Mouse (Mus musculus) hindbrain, embryonic 10.5 days (tissue): Measurements from ENCODE around the gene Nthl1. TPM values are rescaled to one million over a fixed set of nuclear protein-coding genes. Genes with fewer than 3 reads are reported as not detected.
A peak's percentile ranks its signal among the peaks of the same experiment; 100 is the strongest.
"Not testable (repeated sequence)": the region's sequence is repeated elsewhere in the genome, so short reads cannot be mapped to it uniquely, and the experiment has no call there.

Experiments used
- DNase-seq: peaks from one replicate; pipeline ENCODE4 v3.0.0-alpha.2; 2017; ENCODE audit warnings: low spot score
- H3K27ac ChIP-seq: fragments of 300-500 bp; sonication (generic); 2 replicates; pipeline ENCODE4 v1.5.1; 2016; ENCODE audit warnings: mild to moderate bottlenecking, moderate library complexity
- H3K27me3 ChIP-seq: fragments of 300-500 bp; sonication (generic); 2 replicates; pipeline ENCODE4 v1.6.1; 2016; ENCODE audit warnings: mild to moderate bottlenecking; ENCODE audit not compliant: poor library complexity, insufficient read depth, severe bottlenecking
- H3K36me3 ChIP-seq: fragments of 300-500 bp; sonication (generic); 2 replicates; pipeline ENCODE4 v1.6.1; 2016; ENCODE audit warnings: mild to moderate bottlenecking, moderate library complexity
- H3K4me1 ChIP-seq: fragments of 300-500 bp; sonication (generic); replicated peaks from 2 replicates; pipeline ENCODE4 v1.6.1; 2016; ENCODE audit warnings: mild to moderate bottlenecking
- H3K4me3 ChIP-seq: fragments of 300-500 bp; sonication (generic); 2 replicates; pipeline ENCODE4 v1.5.1; 2016; ENCODE audit warnings: mild to moderate bottlenecking, moderate library complexity
- H3K9me3 ChIP-seq: fragments of 300-500 bp; sonication (generic); 2 replicates; pipeline ENCODE4 v1.6.1; 2016; ENCODE audit warnings: mild to moderate bottlenecking, moderate library complexity
- WGBS: fragments of 180-500 bp; shearing (Covaris S2); methylation state at CpG from one replicate; pipeline ENCODE4 v1.1.7; 2016; 5-methylcytosine and 5-hydroxymethylcytosine counted together
- polyA plus RNA-seq: library from polyadenylated mRNA; unstranded; fragments of >200 nt; fragmentation: Nextera tagmentation; extraction: Ambion mirVana; gene quantifications from 2 replicates; pipeline ENCODE4 v1.2.1, GENCODE M21; 2016

Gene Nthl1
- polyA plus RNA-seq, 1 experiment from 2014 or later = 19.9 TPM

GRCm38 (mm10) chr17:24645916-24646315, 13.4 kb downstream of the Nthl1 start:
- Histone ChIP-seq H3K4me1 (peaks cover 69% of the 10 kb centered on the region), H3K27ac (peak overlapping the region; percentile 83; the same call in 1 of the 2 replicates), H3K36me3 (peaks cover 2% of the 10 kb centered on the region; the same call in 1 of the 2 replicates), H3K9me3 (no peaks in the 10 kb centered on the region), H3K4me3 (no peak overlapping the region), H3K27me3 (peaks cover 35% of the 10 kb centered on the region)
- no peak for DNase-seq
- 72% methylated on average over 3 of the region's 3 CpGs for WGBS

DNA sequence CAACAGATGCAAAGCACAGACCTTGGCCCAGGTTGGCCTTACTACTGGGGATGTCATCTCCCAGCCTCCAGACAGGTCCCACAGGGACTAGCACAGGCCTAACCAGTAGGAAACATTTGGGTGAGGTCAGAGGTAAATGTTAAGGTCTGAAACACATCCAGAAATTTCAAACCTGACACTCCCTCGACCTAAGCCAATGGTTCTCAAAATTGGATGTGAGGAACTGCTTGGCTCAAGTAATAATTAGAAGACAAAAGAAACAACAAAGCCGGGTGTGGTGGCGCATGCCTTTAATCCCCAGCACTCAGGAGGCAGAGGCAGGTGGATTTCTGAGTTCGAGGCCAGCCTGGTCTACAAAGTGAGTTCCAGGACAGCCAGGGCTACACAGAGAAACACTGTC, 13.9 kb downstream of the Nthl1 start:
- Histone ChIP-seq H3K9me3 (no peaks in the 10 kb centered on the region), H3K36me3 (no peaks in the 10 kb centered on the region; the same call in 1 of the 2 replicates), H3K27me3 (peaks cover 40% of the 10 kb centered on the region), H3K27ac (no peak overlapping the region), H3K4me3 (no peak overlapping the region), H3K4me1 (peaks cover 69% of the 10 kb centered on the region)
- no peak for DNase-seq
- 87% methylated on average over 4 of the region's 4 CpGs for WGBS

- peak overlapping the region; percentile 50; the same call in 1 of the 2 replicates for H3K27ac ChIP-seq
- H3K9me3 ChIP-seq = no peaks in the 10 kb centered on the region
- peaks cover 47% of the 10 kb centered on the region for H3K27me3 ChIP-seq
- H3K36me3 ChIP-seq = no peaks in the 10 kb centered on the region
- peaks cover 65% of the 10 kb centered on the region for H3K4me1 ChIP-seq
- H3K4me3 ChIP-seq = peak overlapping the region; percentile 1; the same call in 1 of the 2 replicates
- no peak for DNase-seq
- WGBS = 80% methylated on average over 11 of the region's 11 CpGs
Observed at GRCm38 (mm10) chr17:24647493-24647892, 15.0 kb downstream of the Nthl1 start.

DNA sequence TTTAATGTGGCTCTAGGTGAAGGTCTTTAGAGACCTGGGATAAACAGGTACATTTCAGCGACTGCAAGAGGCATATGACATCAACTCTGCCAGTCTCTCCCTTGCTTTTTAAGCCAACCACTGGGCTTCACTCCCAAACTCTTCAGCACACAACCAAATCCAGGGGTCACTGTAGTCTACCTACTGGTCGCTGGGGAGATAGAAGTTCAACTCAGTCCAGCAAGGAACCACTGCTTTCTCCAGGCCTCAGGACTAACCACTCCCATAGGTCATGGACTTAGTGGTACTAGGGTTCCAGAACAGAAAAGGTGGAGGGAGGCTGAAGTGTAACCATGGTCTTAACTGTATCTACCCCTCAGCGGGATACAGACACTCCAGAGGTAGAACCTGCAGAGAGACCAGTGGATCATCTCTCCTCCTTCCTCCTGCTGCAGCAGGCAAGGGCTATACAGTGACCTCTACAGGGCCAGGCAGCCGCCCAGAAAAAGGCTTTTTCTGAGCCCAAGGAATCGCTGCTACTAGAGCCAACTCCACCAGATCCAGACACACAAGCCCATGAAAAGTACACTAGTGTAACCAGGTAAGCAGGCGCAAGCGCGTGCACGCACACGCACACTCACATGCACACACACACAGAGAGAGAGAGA, 16.4 kb downstream of the Nthl1 start:
- Histone ChIP-seq H3K36me3 (no peaks in the 10 kb centered on the region), H3K27ac (no peak overlapping the region), H3K9me3 (no peaks in the 10 kb centered on the region), H3K27me3 (peaks cover 47% of the 10 kb centered on the region), H3K4me1 (peaks cover 54% of the 10 kb centered on the region), H3K4me3 (peak overlapping the region; percentile 76)
- DNase-seq = no peak
- WGBS = 72% methylated on average over 10 of the region's 10 CpGs

DNA sequence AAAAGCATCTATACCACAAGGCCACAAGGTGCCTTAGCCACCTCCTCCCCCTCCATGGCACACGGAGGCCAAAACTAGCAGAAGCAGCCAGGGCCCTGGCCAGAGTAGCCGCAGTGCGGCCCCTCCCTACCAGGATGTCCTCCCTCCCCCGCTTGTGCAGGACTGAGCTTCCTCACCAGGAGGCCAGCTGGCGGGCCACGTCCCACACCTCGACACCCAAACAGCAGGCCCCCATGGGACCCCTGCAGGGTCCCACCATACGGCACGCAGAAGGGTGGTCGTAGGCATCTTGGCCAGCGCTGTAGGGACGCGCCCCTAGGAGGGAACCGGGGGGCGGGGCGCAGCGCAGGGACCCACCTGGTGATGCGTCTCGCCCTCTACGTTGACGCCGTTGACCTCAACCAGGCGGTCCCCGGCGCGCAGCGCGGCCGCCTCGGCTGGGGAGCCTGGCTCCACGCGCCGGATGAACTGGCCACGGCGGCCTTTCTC, 17.1 kb downstream of the Nthl1 start:
- no peak for DNase-seq

GRCm38 (mm10) chr17:24650070-24650616, 17.7 kb downstream of the Nthl1 start, which contains the start of gene Slc9a3r2:
Gene Slc9a3r2 (minus strand): TSS chr17:24650327.
- Histone ChIP-seq H3K27ac (peak within 1 kb of the TSS; percentile 87), H3K4me1 (peaks cover 46% of the 10 kb centered on the region), H3K4me3 (peak within 1 kb of the TSS; percentile 76), H3K27me3 (peaks cover 56% of the 10 kb centered on the region), H3K9me3 (no peaks in the 10 kb centered on the region), H3K36me3 (no peaks in the 10 kb centered on the region)
- WGBS = 2% methylated on average over 41 of the region's 41 CpGs
- DNase-seq = peak; percentile 71

More for the DNA sequence above, 17.1 kb downstream of the Nthl1 start:
- Histone ChIP-seq H3K4me1 (peaks cover 51% of the 10 kb centered on the region), H3K9me3 (no peaks in the 10 kb centered on the region), H3K27ac (peak overlapping the region; percentile 87), H3K4me3 (peak overlapping the region; percentile 76), H3K27me3 (peaks cover 50% of the 10 kb centered on the region), H3K36me3 (no peaks in the 10 kb centered on the region)
- WGBS = under 1% methylated on average over 35 of the region's 35 CpGs

- no peak overlapping the region for H3K27ac ChIP-seq
- DNase-seq = no peak
- H3K27me3 ChIP-seq = peaks cover 57% of the 10 kb centered on the region
- peaks cover 39% of the 10 kb centered on the region for H3K4me1 ChIP-seq
- no peaks in the 10 kb centered on the region for H3K9me3 ChIP-seq
- H3K36me3 ChIP-seq = no peaks in the 10 kb centered on the region
- H3K4me3 ChIP-seq = peak overlapping the region; percentile 76; the same call in 1 of the 2 replicates
- 82% methylated on average over 4 of the region's 4 CpGs for WGBS
Observed at GRCm38 (mm10) chr17:24650766-24651165, 18.3 kb downstream of the Nthl1 start.

GRCm38 (mm10) chr17:24651835-24652234, 19.4 kb downstream of the Nthl1 start:
- no peaks in the 10 kb centered on the region for H3K36me3 ChIP-seq
- no peak for DNase-seq
- peaks cover 36% of the 10 kb centered on the region for H3K4me1 ChIP-seq
- no peak overlapping the region for H3K27ac ChIP-seq
- peaks cover 67% of the 10 kb centered on the region for H3K27me3 ChIP-seq
- no peaks in the 10 kb centered on the region for H3K9me3 ChIP-seq
- H3K4me3 ChIP-seq = no peak overlapping the region
- WGBS = 77% methylated on average over 3 of the region's 3 CpGs

- peaks cover 41% of the 10 kb centered on the region for H3K4me1 ChIP-seq
- peaks cover 73% of the 10 kb centered on the region for H3K27me3 ChIP-seq
- H3K4me3 ChIP-seq = peak overlapping the region; percentile 41
- peak overlapping the region; percentile 56 for H3K27ac ChIP-seq
- H3K9me3 ChIP-seq = no peaks in the 10 kb centered on the region
- DNase-seq = peak; percentile 87
- 7% methylated on average over 19 of the region's 19 CpGs for WGBS
- no peaks in the 10 kb centered on the region for H3K36me3 ChIP-seq
Observed at GRCm38 (mm10) chr17:24653967-24654710, 21.7 kb downstream of the Nthl1 start.

DNA sequence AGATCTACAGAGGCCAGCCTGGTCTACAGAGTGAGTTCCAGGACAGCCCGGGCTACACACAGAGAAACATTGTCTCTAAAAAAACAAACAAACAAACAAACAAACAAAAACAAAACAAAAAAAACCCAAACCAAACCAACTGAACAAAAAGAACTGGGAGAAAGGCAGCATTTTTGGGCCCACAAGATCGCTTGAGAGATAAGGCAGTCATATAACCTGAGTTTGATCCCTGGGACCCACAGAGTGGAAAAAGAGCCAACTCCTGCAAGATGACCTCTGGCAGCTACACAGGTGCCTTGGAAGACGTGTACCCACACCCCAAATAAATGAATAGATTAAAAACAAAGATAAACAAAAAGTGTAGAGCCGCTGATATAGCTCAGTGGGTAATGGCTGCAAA, 22.5 kb downstream of the Nthl1 start:
- Histone ChIP-seq H3K9me3 (no peaks in the 10 kb centered on the region), H3K4me3 (no peak overlapping the region), H3K27ac (no peak overlapping the region), H3K36me3 (no peaks in the 10 kb centered on the region), H3K27me3 (peaks cover 73% of the 10 kb centered on the region), H3K4me1 (peaks cover 33% of the 10 kb centered on the region)
- no peak for DNase-seq
- WGBS = 78% methylated on average over 4 of the region's 4 CpGs

DNA sequence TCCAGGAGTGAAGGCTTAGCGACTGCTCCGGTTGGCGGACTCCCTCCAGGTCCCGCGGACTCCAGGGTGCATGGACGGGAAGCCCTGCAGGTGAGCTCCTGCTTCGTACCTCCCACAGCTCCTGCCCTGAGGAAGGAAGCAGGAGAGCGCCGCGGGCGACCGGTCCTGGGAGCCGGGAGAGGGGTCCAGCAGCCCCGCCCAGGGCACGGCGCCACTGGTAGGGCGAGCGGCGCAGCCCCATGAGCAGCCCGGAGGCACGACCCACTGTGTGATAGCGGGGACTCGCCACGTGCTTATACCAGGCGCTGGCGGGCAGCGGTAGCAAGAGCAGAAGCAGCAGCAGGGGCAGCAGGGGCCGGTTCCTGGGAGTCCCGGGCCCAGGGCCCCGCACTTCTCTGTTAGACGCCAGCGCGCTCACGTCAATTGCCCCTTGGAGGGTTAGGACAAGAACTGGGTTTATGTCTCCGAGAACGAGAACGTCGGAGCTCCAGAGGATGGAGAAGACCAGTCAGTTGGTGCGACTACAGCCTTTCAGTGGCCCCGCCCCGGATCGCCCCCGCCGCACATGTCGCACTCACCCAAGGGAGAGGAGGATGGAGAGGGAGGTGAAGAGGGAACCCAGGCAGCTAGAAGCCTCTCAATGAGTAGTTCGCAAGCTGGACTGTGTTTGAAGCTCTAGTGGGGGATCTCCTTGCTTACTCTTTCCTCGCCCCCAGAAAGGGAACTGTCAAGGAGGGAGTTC, 25.7 kb downstream of the Nthl1 start, which contains the start of gene Npw:
Gene Npw, minus strand, starts transcription at position 441 of the 742 bp plus-strand sequence.
- DNase-seq = no peak
- H3K27ac ChIP-seq = peak within 1 kb of the TSS; percentile 45
- peaks cover 24% of the 10 kb centered on the region for H3K4me1 ChIP-seq
- 2% methylated on average over 47 of the region's 47 CpGs for WGBS
- H3K4me3 ChIP-seq = peak within 1 kb of the TSS; percentile 54
- H3K36me3 ChIP-seq = no peaks in the 10 kb centered on the region
- peaks cover 69% of the 10 kb centered on the region for H3K27me3 ChIP-seq
- no peaks in the 10 kb centered on the region for H3K9me3 ChIP-seq

- H3K9me3 ChIP-seq, H3K27me3 ChIP-seq, DNase-seq, H3K27ac ChIP-seq, H3K4me3 ChIP-seq, H3K36me3 ChIP-seq: not testable (repeated sequence)
- H3K4me1 ChIP-seq = peaks cover 31% of the 10 kb centered on the region
- 75% methylated on average over 7 of the region's 7 CpGs for WGBS
Observed at GRCm38 (mm10) chr17:24667011-24667410, 34.5 kb downstream of the Nthl1 start.
